Mouse (Mus musculus): ENCODE measurements at regions not wholly inside any gene's neighbourhood (a gene's known extent, or its start where the extent isn't known, plus 50 kb on each side); places are given as distances from the start of the nearest gene placed in this dataset.

- DNase-seq (ENCODE audit: extremely low spot score in 1 of 2, low spot score in 1 of 2): no peak
These were observed 70.2 kb upstream of the Prok2 start for GRCm38 (mm10) chr6:99796390-99796789.

- DNase-seq (ENCODE audit: extremely low spot score in 1 of 2, low spot score in 1 of 2): no peak
These were observed 67.4 kb upstream of the Prok2 start for GRCm38 (mm10) chr6:99793546-99793945.

GRCm38 (mm10) chr6:99792353-99792752, 66.2 kb upstream of the Prok2 start:
- DNase-seq (ENCODE audit: extremely low spot score in 1 of 2, low spot score in 1 of 2): no peak

GRCm38 (mm10) chr6:99786977-99787376, 60.8 kb upstream of the Prok2 start:
- no peak for DNase-seq (ENCODE audit: extremely low spot score in 1 of 2, low spot score in 1 of 2)

- no peak for DNase-seq (ENCODE audit: extremely low spot score in 1 of 2, low spot score in 1 of 2)
These were observed 59.0 kb upstream of the Prok2 start for GRCm38 (mm10) chr6:99785212-99785611.

GRCm38 (mm10) chr6:99784804-99785203, 58.6 kb upstream of the Prok2 start:
- DNase-seq (ENCODE audit: extremely low spot score in 1 of 2, low spot score in 1 of 2): no peak

- DNase-seq (ENCODE audit: extremely low spot score in 1 of 2, low spot score in 1 of 2): no peak
These were observed 58.1 kb upstream of the Prok2 start for GRCm38 (mm10) chr6:99784285-99784684.

- DNase-seq (ENCODE audit: extremely low spot score in 1 of 2, low spot score in 1 of 2): peak in 1 of 2 experiments; percentile 34
These were observed 56.8 kb upstream of the Prok2 start for GRCm38 (mm10) chr6:99782996-99783395.

Measured in layer of hippocampus, postnatal 25 days (tissue).